In the genomic region with DNA sequence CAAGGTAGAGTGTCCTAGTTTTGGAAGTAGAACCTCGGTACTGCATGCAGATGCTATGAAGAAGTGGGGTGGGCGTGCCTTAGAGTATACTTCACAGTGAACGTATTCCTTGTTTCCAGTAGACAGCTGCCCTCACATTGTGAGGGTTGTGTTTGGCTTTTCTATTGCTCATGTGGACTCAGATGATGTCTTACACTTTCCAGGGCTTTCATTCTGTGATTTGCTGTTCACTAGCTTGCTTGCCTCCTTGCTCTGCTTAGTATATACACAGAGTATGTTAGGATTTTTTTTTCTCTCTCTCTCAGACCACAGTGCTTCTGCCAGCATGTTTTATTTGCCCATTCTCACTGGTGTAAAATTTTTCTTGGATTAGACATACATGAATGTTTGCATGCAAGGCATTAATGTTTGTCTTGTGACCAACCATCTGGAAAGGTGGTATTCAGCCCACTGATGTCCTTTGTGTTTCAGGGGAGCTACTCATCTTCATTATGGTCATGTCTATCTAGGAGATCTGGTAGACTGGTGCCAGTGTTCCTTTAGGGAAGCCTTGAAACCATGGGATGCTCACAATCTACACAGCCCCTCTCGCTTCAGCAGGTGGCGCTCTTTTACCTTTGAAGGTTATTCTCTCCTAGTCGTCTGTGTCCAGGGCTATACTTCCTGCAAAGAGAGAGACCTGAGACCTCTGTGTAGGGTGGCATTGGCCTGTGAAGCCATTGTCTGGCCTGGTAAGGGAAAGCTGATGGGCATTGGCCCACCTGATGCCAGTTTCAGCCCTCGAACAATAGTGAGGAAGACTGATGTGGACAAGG, we compare ENCODE assay signal across 8 mouse cellular contexts.
DNase-seq lines count a peak whose midpoint lies in the region; ATAC-seq and TF ChIP-seq lines count a peak whose summit lies in the region.

No protein-coding gene starts in this region.

- H3K9ac ChIP-seq in limb, embryonic 12.5 days (replicated peaks): no peak overlapping the region
- H3K9ac ChIP-seq in stomach, postnatal 0 days (ENCODE audit: low read length): no peak overlapping the region

- no peaks in the 10 kb centered on the region for H3K36me3 ChIP-seq in limb, embryonic 12.5 days
- H3K36me3 ChIP-seq in stomach, postnatal 0 days (ENCODE audit: control insufficient read depth, insufficient read depth, low read length): no peaks in the 10 kb centered on the region

- peak; percentile 90 for TF ChIP-seq CTCF in stomach, postnatal 0 days (IDR thresholded peaks at IDR 0.05; ENCODE audit: low read depth)

- peak; percentile 69 for ATAC-seq in limb, embryonic 12.5 days (ENCODE audit: insufficient number of reproducible peaks, insufficient read depth, low FRiP score, low TSS enrichment, low read depth)
- peak; percentile 87 for ATAC-seq in stomach, postnatal 0 days (ENCODE audit: low FRiP score, low TSS enrichment)

- H3K27me3 ChIP-seq in limb, embryonic 12.5 days: no peaks in the 10 kb centered on the region
- no peaks in the 10 kb centered on the region for H3K27me3 ChIP-seq in stomach, postnatal 0 days (ENCODE audit: control insufficient read depth, insufficient read depth, low read length)

- H3K9me3 ChIP-seq in limb, embryonic 12.5 days: no peaks in the 10 kb centered on the region
- no peaks in the 10 kb centered on the region for H3K9me3 ChIP-seq in stomach, postnatal 0 days (ENCODE audit: control insufficient read depth, low read length)

- no peak overlapping the region for H3K4me3 ChIP-seq in limb, embryonic 12.5 days (replicated peaks)
- H3K4me3 ChIP-seq in stomach, postnatal 0 days (ENCODE audit: low read depth, low read length): no peak overlapping the region

- 0 out of 2 replicates have a peak overlapping the region, but pooled peaks have one; percentile 19 for H3K27ac ChIP-seq in limb, embryonic 12.5 days
- 0 out of 2 replicates have a peak overlapping the region, but pooled peaks have one; percentile 18 for H3K27ac ChIP-seq in stomach, postnatal 0 days (replicated peaks)

- peaks cover 32% of the 10 kb centered on the region for H3K4me1 ChIP-seq in limb, embryonic 12.5 days (replicated peaks)
- no peaks in the 10 kb centered on the region for H3K4me1 ChIP-seq in stomach, postnatal 0 days (replicated peaks; ENCODE audit: control insufficient read depth, insufficient read depth)

- H3K4me2 ChIP-seq in limb, embryonic 12.5 days: no peak overlapping the region
- no peak overlapping the region for H3K4me2 ChIP-seq in stomach, postnatal 0 days (replicated peaks; ENCODE audit: low read depth)

- DNase-seq in 3134 (ENCODE audit: extremely low read depth, insufficient read length, low spot score): peak; percentile 7
- DNase-seq in adrenal gland, adult 18-20 months (ENCODE audit: low spot score in 2 of 2): peak; percentile 70 to 73
- peak; percentile 89 for DNase-seq in embryo, embryonic 11 days
- DNase-seq in gastrocnemius, postnatal 4 days (ENCODE audit: low spot score in 2 of 2): peak; percentile 32 to 68
- peak; percentile 87 for DNase-seq in kidney, adult 9 months
- peak; percentile 50 for DNase-seq in naive thymus-derived CD4-positive, alpha-beta T cell, adult 2 months (ENCODE audit: low read depth)
- peak; percentile 72 for DNase-seq in stomach, postnatal 0 days (ENCODE audit: low spot score)

- WGBS in limb, embryonic 12.5 days: 48% methylated on average over 7 of the region's 7 CpGs
- 27% methylated on average over 7 of the region's 7 CpGs for WGBS in stomach, postnatal 0 days

- no peak for TF ChIP-seq EP300 in stomach, postnatal 0 days (optimal IDR thresholded peaks at IDR 0.05)

Comparison
In these comparisons a context has a peak if more than half of its experiments do, and no peak if none do; other contexts are left out.
1. DNase-seq: peak in every context shown above with its lines; median percentile 89 in embryo, embryonic 11 days; 87 in kidney, adult 9 months; 72 in stomach, postnatal 0 days; 72 in adrenal gland, adult 18-20 months; 50 in gastrocnemius, postnatal 4 days; 50 in naive thymus-derived CD4-positive, alpha-beta T cell, adult 2 months; 7 in 3134.